Mouse (Mus musculus): ENCODE measurements around the gene Dst. TPM values are rescaled to one million over a fixed set of nuclear protein-coding genes. Genes with fewer than 3 reads are reported as not detected.

Dst gene
- polyA plus RNA-seq, 1 experiment from 2014 or later = 13.4 TPM

DNA sequence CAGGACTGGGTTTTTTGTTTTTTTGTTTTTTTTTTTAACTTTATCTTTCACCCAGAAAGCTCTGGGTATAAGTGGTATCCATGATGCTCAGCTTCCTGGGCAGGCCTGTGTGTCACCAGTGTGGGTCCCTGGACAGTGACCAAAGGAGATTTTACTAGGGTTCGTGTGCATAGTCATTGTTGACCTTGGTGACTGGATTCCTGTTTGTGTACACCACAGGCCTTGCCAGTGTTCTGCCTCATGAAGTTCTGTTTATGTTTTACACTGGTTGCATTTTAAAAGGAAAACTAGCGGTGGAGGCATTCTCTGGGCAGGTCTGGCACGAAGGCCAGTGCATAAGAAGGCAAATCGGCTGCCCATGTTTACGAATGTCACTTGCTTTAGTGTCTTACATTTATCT, 215.3 kb downstream of the Dst start:
- no peaks in the 10 kb centered on the region for H3K36me3 ChIP-seq (ENCODE audit: control insufficient read depth, insufficient read depth, low read length)
- H3K9me3 ChIP-seq (ENCODE audit: control insufficient read depth, low read length) = no peaks in the 10 kb centered on the region
- no peak for ATAC-seq (ENCODE audit: low read depth)
- H3K27ac ChIP-seq (ENCODE audit: low read length) = no peak overlapping the region
- no peak overlapping the region for H3K4me2 ChIP-seq (ENCODE audit: low read depth, low read length)
- H3K27me3 ChIP-seq (ENCODE audit: control insufficient read depth, insufficient read depth, low read depth, low read length) = no peaks in the 10 kb centered on the region
- peaks cover 12% of the 10 kb centered on the region for H3K4me1 ChIP-seq (replicated peaks; ENCODE audit: control insufficient read depth, insufficient read depth, low read length)
- no peak overlapping the region for H3K4me3 ChIP-seq (ENCODE audit: low read length)
- no peak overlapping the region for H3K9ac ChIP-seq (ENCODE audit: low read length)
- WGBS = 59% methylated on average over 5 of the region's 5 CpGs

DNA sequence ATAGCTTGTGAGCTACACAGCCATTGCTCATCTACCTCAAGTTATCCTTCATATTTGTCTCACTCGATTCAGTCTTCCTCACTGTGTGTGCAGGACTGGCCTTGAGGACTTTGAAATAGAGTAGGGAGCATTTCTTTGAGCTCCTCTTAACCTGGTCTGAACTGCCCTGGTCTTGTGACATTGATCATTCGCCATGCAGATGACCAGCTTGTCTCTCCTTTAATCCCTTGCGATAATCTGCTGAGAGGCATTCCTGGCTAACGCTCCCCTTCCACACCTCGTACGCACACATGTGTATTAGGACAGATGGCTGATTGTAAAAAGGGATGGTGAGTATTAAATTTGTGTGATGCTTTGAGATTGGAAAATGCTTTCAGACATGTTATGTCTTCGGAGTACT, 216.4 kb downstream of the Dst start:
- no peak overlapping the region for H3K4me3 ChIP-seq (ENCODE audit: low read length)
- H3K36me3 ChIP-seq (ENCODE audit: control insufficient read depth, insufficient read depth, low read length) = no peaks in the 10 kb centered on the region
- no peaks in the 10 kb centered on the region for H3K9me3 ChIP-seq (ENCODE audit: control insufficient read depth, low read length)
- no peaks in the 10 kb centered on the region for H3K27me3 ChIP-seq (ENCODE audit: control insufficient read depth, insufficient read depth, low read depth, low read length)
- peaks cover 12% of the 10 kb centered on the region for H3K4me1 ChIP-seq (replicated peaks; ENCODE audit: control insufficient read depth, insufficient read depth, low read length)
- WGBS = 92% methylated on average over 7 of the region's 7 CpGs
- H3K27ac ChIP-seq (ENCODE audit: low read length) = no peak overlapping the region
- no peak overlapping the region for H3K4me2 ChIP-seq (ENCODE audit: low read depth, low read length)
- no peak for ATAC-seq (ENCODE audit: low read depth)
- H3K9ac ChIP-seq (ENCODE audit: low read length) = no peak overlapping the region

DNA sequence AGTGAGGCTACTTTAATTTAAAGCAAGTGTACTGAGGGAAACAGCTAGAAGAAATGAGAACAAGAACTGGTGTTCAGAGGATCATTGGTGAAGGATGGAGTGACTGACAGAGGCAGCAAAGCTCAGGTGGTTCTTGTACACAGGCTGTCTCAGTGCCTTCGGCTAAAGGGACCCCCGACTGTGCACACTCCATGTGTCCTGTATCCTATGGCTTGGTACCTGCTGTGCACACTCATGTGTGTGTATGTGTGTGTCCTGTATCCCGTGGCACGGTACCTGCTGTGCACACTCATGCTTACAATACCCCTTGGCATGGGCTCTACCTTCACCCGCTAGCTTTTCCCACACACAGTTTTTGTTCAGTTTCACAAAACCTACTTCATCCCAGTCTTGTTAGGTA, 217.1 kb downstream of the Dst start:
- Histone ChIP-seq H3K4me3 (ENCODE audit: low read length) (no peak overlapping the region), H3K9ac (ENCODE audit: low read length) (no peak overlapping the region), H3K27me3 (ENCODE audit: control insufficient read depth, insufficient read depth, low read depth, low read length) (no peaks in the 10 kb centered on the region), H3K27ac (ENCODE audit: low read length) (no peak overlapping the region), H3K4me2 (ENCODE audit: low read depth, low read length) (no peak overlapping the region), H3K4me1 (replicated peaks; ENCODE audit: control insufficient read depth, insufficient read depth, low read length) (peaks cover 10% of the 10 kb centered on the region), H3K9me3 (ENCODE audit: control insufficient read depth, low read length) (no peaks in the 10 kb centered on the region), H3K36me3 (ENCODE audit: control insufficient read depth, insufficient read depth, low read length) (no peaks in the 10 kb centered on the region)
- ATAC-seq (ENCODE audit: low read depth) = no peak
- 88% methylated on average over 5 of the region's 5 CpGs for WGBS

GRCm38 (mm10) chr1:34127714-34128474, 219.9 kb downstream of the Dst start:
- H3K9ac ChIP-seq (ENCODE audit: low read length) = no peak overlapping the region
- H3K4me1 ChIP-seq (replicated peaks; ENCODE audit: control insufficient read depth, insufficient read depth, low read length) = peaks cover 2% of the 10 kb centered on the region; the same call in 1 of the 2 replicates
- H3K4me2 ChIP-seq (ENCODE audit: low read depth, low read length) = no peak overlapping the region
- 39% methylated on average over 15 of the region's 15 CpGs for WGBS
- H3K9me3 ChIP-seq (ENCODE audit: control insufficient read depth, low read length) = no peaks in the 10 kb centered on the region
- H3K4me3 ChIP-seq (ENCODE audit: low read length) = no peak overlapping the region
- ATAC-seq (ENCODE audit: low read depth) = peak; percentile 78
- no peaks in the 10 kb centered on the region for H3K27me3 ChIP-seq (ENCODE audit: control insufficient read depth, insufficient read depth, low read depth, low read length)
- no peak overlapping the region for H3K27ac ChIP-seq (ENCODE audit: low read length)
- H3K36me3 ChIP-seq (ENCODE audit: control insufficient read depth, insufficient read depth, low read length) = no peaks in the 10 kb centered on the region

DNA sequence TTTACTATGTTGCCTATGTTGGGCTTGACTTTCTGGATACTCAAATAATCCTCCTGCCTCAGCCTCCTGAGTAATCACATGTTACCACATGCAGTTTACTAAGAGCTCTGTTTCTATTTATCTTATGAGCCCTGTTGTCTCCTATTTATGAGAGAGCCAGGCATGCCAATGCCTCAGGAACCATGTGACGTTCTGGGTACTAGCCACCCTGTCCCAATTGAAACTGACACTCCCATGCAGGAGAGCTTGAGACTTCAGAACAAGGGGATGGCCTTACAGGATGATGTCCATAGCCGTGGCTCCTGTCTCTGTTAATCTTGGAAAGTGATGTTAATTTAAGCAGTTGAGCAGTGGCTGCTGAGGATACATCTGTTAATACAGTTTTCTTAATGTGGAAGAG, 220.8 kb downstream of the Dst start:
- Histone ChIP-seq H3K36me3 (ENCODE audit: control insufficient read depth, insufficient read depth, low read length) (no peaks in the 10 kb centered on the region), H3K4me2 (ENCODE audit: low read depth, low read length) (no peak overlapping the region), H3K4me1 (replicated peaks; ENCODE audit: control insufficient read depth, insufficient read depth, low read length) (no peaks in the 10 kb centered on the region; the same call in 1 of the 2 replicates), H3K9ac (ENCODE audit: low read length) (no peak overlapping the region), H3K9me3 (ENCODE audit: control insufficient read depth, low read length) (no peaks in the 10 kb centered on the region), H3K27ac (ENCODE audit: low read length) (no peak overlapping the region), H3K4me3 (ENCODE audit: low read length) (no peak overlapping the region), H3K27me3 (ENCODE audit: control insufficient read depth, insufficient read depth, low read depth, low read length) (no peaks in the 10 kb centered on the region)
- ATAC-seq (ENCODE audit: low read depth) = no peak
- WGBS = 74% methylated on average over 2 of the region's 2 CpGs

DNA sequence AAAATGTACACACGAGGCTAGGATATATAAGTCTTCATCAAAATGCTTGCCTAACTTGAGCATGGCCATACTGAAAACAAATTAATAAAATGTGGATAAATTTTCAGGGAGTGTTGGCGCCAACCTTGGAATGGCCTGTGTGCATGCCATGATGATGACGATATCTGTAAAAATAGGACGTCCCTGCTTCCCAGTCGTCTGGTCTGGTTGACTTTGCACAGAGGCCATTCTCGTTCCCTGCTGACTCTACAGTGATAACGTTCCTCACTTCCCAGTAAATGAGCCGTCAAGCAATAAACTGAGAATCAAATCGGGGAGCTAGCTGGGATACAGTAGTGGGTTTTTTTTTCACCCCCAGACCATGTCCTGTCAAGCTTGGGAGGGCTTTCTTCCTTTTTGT, 221.7 kb downstream of the Dst start:
- WGBS = 66% methylated on average over 9 of the region's 9 CpGs
- no peak for ATAC-seq (ENCODE audit: low read depth)
- H3K9me3 ChIP-seq (ENCODE audit: control insufficient read depth, low read length) = no peaks in the 10 kb centered on the region

DNA sequence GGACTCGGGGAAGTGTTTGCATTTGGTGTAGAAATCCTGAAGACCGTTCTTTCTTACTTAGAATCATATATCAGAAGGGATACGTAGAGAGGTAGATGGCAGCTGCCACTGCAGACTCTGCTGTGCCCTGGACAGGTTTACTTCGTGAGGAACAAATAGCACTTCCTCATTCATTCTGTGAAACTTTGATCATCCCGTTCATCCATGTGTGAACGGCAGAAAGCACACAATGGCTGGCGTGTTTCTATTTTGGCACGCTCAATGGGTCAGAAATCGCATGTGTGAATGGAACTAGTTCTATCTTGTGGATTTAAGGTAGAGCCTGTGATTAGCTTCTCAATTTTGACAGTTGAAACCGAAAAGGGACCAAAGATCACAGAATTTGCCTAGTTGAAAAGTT, 222.8 kb downstream of the Dst start:
- Histone ChIP-seq H3K4me2 (ENCODE audit: low read depth, low read length) (no peak overlapping the region), H3K27ac (ENCODE audit: low read length) (no peak overlapping the region), H3K27me3 (ENCODE audit: control insufficient read depth, insufficient read depth, low read depth, low read length) (no peaks in the 10 kb centered on the region), H3K9me3 (ENCODE audit: control insufficient read depth, low read length) (no peaks in the 10 kb centered on the region), H3K9ac (ENCODE audit: low read length) (no peak overlapping the region), H3K4me1 (replicated peaks; ENCODE audit: control insufficient read depth, insufficient read depth, low read length) (no peaks in the 10 kb centered on the region; the same call in 1 of the 2 replicates), H3K36me3 (ENCODE audit: control insufficient read depth, insufficient read depth, low read length) (no peaks in the 10 kb centered on the region; the same call in 1 of the 2 replicates), H3K4me3 (ENCODE audit: low read length) (no peak overlapping the region)
- 83% methylated on average over 10 of the region's 10 CpGs for WGBS
- ATAC-seq (ENCODE audit: low read depth) = no peak

More for the DNA sequence above, 221.7 kb downstream of the Dst start:
- Histone ChIP-seq H3K4me2 (ENCODE audit: low read depth, low read length) (no peak overlapping the region), H3K4me3 (ENCODE audit: low read length) (no peak overlapping the region), H3K27me3 (ENCODE audit: control insufficient read depth, insufficient read depth, low read depth, low read length) (no peaks in the 10 kb centered on the region), H3K27ac (ENCODE audit: low read length) (no peak overlapping the region), H3K4me1 (replicated peaks; ENCODE audit: control insufficient read depth, insufficient read depth, low read length) (no peaks in the 10 kb centered on the region; the same call in 1 of the 2 replicates), H3K9ac (ENCODE audit: low read length) (no peak overlapping the region), H3K36me3 (ENCODE audit: control insufficient read depth, insufficient read depth, low read length) (no peaks in the 10 kb centered on the region)

- Histone ChIP-seq H3K36me3 (ENCODE audit: control insufficient read depth, insufficient read depth, low read length) (no peaks in the 10 kb centered on the region; the same call in 1 of the 2 replicates), H3K27ac (ENCODE audit: low read length) (no peak overlapping the region), H3K27me3 (ENCODE audit: control insufficient read depth, insufficient read depth, low read depth, low read length) (no peaks in the 10 kb centered on the region), H3K4me3 (ENCODE audit: low read length) (no peak overlapping the region), H3K9me3 (ENCODE audit: control insufficient read depth, low read length) (no peaks in the 10 kb centered on the region), H3K4me2 (ENCODE audit: low read depth, low read length) (no peak overlapping the region), H3K9ac (ENCODE audit: low read length) (no peak overlapping the region), H3K4me1 (replicated peaks; ENCODE audit: control insufficient read depth, insufficient read depth, low read length) (no peaks in the 10 kb centered on the region; the same call in 1 of the 2 replicates)
- 79% methylated on average over 16 of the region's 16 CpGs for WGBS
- no peak for ATAC-seq (ENCODE audit: low read depth)
These were observed 224.8 kb downstream of the Dst start for GRCm38 (mm10) chr1:34132875-34133274.

DNA sequence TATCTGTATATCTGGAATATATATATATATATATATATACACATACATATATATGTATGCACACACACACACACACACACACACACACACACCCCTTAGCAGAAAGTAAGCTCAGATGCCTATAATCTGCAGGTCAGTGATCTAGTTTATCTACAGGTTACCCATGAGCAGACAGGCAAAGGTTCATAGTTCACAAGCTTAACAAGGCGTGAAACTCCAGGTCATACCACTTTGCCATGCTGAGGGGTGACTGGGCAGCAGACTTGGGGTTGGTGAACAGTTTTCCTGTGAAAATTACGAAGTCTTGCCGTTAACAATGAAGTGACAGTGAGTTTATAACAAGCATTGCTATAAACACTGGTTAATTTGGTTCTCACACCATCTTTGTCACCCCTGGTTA, 227.5 kb downstream of the Dst start:
- H3K27ac ChIP-seq (ENCODE audit: low read length) = no peak overlapping the region
- H3K9me3 ChIP-seq (ENCODE audit: control insufficient read depth, low read length) = no peaks in the 10 kb centered on the region
- no peaks in the 10 kb centered on the region; the same call in 1 of the 2 replicates for H3K36me3 ChIP-seq (ENCODE audit: control insufficient read depth, insufficient read depth, low read length)
- no peak overlapping the region for H3K4me2 ChIP-seq (ENCODE audit: low read depth, low read length)
- no peak overlapping the region for H3K4me3 ChIP-seq (ENCODE audit: low read length)
- no peak for ATAC-seq (ENCODE audit: low read depth)
- H3K9ac ChIP-seq (ENCODE audit: low read length) = no peak overlapping the region
- peaks cover 2% of the 10 kb centered on the region for H3K4me1 ChIP-seq (replicated peaks; ENCODE audit: control insufficient read depth, insufficient read depth, low read length)
- H3K27me3 ChIP-seq (ENCODE audit: control insufficient read depth, insufficient read depth, low read depth, low read length) = no peaks in the 10 kb centered on the region
- 90% methylated on average over 3 of the region's 3 CpGs for WGBS
